Mouse (Mus musculus): ENCODE measurements around the gene Prss28. TPM values are rescaled to one million over a fixed set of nuclear protein-coding genes. Genes with fewer than 3 reads are reported as not detected.

Gene Prss28
- total RNA-seq (2021), result not detected
- long read RNA-seq, result 0 reads

DNA sequence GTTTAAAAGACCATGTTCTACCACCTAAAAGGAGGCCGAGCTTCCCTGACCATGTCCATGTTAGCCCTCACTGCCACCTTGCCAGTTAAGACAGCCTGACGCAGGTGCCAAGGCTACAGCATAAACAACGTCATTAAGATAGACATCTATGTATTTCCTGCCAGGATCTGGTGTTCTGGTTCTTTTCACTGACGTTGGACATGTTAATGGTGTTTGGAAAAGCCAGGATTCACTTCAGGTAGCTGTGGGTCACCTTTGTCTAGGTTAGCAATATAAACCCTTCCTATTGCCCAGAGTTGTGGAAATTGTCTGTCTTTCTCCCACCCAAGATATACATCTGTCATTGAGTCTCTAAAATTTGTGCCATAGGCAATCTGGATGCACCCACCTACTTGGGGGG is at the start of gene Prss28:
Gene Prss28, plus strand, starts transcription at position 301 of the 400 bp plus-strand sequence.
- DNase-seq (ENCODE audit: low spot score in 2 of 2), result no peak

DNA sequence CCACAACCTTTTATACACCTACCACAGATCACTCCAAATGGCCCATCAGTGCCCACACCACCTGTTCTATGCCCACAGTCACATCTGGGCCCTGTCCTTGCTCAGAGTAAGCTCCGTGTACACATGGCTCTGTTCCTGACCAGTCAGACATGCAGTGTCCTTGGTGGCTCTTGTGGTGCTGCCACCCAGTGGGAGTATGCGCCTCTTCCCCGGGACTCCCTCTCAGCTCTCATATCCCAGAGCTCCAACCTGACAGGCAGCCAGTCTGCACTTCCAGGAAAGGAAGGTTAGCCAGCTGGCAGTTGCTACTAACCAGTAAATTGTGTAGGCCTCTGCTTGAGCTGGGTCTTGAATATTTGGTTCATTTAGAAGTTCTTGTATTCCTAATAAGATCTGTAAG is 44.0 kb upstream of the Prss28 start:
- peak; percentile 37 to 57 for DNase-seq (ENCODE audit: low spot score in 2 of 2)

DNA sequence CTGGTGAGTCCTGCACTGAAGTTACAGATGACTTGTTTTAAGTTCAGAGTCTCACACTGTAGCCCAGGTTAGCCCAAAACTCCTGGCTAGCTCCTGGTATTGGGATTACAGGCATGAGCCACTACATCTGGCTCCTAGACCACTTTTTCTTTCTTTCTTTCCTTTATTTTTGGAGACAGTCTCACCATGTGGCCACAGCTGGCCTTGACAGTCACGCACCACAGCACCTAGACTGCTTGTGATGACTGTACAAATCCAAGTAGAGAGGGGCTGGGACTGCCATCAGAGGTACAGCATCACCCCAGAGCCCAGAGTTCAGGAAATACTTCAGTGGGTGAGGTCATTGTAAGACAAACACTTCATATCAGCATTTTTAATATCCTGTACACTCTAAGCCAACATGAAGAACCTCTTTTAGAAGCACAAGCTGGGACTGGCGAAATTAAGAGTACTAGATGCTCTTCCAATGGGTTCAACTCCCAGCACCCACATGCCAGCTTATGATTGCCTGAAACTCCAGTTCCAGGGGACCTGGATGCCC is 37.6 kb upstream of the Prss28 start:
- DNase-seq (ENCODE audit: low spot score in 2 of 2), result no peak

DNA sequence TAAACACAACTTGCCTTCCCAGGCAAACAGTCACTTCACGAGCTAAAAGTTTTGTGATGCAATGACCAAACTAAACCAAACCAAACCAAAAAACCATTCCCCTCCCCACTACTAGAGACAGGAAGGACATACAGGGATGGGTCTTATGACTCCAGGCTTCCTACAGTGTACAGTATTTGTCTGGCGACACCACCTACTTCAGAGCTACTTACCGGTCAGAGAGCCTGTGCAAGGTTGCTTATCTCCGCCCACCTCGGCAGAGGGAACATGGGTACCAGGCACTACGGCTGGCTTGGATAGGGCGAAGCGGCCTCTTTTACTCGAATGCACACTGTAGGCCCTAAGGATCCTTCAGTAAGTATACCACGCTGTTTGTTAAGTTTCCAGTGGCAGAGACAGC is 36.1 kb upstream of the Prss28 start:
- no peak for DNase-seq (ENCODE audit: low spot score in 2 of 2)

DNA sequence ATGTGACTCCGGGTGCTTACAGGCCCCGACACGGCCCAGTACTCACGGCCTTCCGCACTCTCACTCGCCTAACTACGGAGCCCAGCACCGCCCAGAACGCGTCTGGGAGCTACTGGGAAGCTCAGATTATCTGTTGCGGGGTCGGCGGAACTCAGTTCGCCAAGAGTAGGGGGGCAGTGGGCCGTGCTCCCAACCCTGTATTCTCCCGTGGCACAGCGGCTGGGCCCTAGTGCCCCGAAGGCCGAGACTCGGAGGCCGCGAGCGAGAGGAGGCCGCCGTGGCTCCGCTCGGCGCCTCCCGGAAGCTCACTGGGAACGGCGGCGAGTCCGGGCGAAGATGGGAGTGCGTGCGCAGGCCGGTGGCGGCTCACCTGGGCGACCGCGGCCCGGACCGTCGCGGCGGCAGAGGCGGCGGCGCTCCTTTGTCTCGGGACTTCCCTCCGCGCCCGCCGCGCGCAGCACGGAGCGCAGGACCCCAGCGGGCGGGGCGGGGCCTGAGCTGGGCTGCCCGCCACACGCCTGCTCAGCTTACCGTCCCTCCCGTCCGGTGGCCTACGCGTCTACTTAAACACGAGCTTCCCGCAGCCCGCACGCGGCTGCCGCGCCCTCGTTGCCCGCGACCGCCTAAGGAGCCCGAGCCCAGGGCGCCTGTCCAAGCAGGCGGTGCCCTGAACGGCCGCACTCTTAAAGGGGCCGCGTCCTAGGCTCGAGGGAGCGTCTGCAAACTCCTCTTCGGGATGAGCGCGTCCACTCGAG is 35.3 kb upstream of the Prss28 start:
- DNase-seq (ENCODE audit: low spot score in 2 of 2), result peak; percentile 89 to 95

DNA sequence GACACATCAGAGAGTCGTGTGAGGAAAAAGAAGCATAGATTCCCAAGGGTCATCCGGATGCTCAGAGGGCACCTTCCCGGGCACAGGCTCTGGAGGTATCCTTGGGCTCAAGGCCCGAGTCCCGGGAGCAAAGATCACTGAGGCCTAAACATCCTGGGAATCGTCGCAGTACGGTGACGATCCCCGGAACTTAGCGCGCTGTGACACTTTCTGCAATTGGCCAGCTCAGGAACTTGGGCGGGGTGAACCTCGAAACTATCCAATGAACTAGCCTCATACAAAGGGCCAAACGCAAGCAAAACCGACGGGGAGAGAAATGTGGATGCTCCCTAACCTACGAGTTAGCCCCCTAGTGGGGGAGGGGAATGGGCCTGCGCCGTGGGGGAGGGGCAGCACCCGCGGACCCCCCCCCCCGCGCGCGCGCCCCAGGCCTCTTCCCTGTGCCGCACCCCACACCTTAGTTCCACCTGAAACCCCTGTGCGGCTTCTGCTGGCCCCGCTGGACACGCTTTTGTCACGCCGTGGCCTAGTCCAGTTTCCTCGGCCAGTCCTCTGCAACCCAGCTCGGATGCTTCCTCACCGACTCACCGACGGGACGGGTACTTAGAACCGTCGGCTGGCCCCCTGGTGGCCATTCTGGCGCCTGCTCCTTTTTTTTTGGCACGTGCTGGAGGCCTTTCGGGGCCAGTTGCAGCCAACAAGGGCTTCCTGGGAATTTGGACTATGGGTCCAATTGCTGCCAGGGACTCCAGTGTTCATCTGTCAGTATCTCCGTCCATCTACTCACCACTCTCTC is 34.5 kb upstream of the Prss28 start:
- peak; percentile 93 to 98 for DNase-seq (ENCODE audit: low spot score in 2 of 2)

DNA sequence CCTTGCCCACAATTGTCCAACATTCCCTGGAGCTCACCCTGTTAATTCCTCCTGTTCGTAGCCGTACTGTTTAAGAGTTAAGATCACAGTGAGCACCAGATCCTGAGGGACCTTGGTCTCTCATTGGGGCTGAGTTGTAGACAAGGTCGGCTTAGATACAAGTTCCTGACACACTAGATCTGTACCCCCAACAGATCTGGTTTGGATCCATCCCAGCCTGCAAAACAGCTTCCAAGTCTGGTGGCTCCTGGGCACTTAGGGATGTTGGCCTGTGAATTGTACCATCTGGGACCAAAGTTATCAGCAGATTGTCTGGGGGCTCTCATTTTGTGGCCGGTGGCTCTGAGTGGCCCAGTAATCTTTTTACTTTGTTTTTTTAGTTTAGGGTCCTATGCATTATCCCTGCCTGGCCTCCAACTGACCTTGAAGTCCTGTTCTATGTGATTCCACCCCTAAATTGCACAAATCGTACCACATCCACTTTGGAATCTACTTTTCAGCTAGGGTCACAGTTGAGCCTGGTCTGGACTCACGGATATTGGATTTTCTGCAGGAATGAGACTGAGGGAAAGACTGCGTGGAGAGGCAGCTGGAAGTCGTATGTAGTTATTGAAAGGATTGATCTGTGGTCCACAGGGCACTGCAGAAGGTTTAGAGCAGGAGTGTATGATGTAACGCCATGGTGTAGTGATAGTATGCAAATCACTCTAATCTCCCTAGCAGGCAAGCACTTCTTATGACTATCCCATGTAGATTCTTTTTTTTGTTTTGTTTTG is 33.7 kb upstream of the Prss28 start, which contains the start of gene Ube2i:
Gene Ube2i, minus strand, starts transcription at position 52 of the 776 bp plus-strand sequence.
- DNase-seq (ENCODE audit: low spot score in 2 of 2), result no peak

DNA sequence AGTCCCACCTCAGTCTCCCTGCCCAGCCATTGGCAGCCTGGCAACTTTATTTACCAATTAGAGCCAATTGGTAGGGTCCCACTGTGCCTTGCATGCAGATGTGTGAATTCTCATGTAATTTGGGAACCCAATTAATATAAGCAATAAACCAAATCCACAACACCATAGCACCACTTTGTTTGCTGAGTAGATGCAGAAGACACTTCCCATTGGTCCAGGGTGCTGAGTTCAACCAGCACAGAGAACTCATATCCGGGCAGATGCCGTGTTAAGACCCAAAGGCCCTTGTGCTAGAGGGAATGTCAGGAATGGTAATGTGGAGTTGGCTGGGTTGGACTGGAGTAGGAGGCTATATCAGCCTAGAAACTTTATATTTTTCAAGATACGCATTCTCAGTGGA is 32.6 kb upstream of the Prss28 start:
- no peak for DNase-seq (ENCODE audit: low spot score in 2 of 2)

DNA sequence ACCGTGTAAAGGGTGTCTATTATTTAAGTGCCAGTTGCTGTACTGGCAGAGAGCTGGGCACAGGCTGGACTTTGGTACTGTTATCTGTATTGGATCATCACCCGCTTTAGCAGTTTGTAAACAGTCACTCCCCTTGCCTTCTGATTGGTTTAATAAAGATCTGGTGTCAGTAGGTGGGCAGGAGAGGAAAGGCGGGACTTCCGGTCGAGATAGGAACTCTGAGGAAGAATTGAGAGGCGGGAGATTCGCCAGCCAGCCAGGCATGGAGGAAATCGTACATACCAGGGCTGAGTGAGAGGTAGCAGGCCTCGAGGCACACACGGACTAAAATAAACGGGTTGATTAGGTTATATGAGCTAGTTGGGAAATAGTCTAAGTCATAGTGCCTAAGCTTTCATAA is 26.3 kb upstream of the Prss28 start:
- DNase-seq (ENCODE audit: low spot score in 2 of 2), result peak in 1 of 2 experiments; percentile 16

DNA sequence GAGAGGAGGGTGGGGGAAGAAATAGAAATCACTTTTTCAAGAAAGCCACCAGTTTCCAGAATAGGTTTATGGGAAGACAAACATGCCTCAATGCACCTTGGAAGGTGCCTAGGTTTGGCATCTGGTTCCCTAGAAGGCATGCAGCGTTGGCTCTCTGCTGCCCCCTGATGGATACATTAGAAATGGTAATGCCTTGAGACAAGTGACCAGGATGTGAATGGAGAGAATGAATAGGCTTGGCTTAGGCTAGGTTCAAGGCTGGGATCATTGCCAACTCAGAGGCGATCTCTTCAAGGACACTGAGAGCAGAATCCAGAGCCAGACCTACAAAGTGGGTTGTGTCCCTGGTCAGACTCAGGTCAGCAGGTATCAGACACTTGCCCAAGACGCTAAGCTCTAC is 23.4 kb upstream of the Prss28 start:
- peak in 1 of 2 experiments; percentile 54 for DNase-seq (ENCODE audit: low spot score in 2 of 2)

DNA sequence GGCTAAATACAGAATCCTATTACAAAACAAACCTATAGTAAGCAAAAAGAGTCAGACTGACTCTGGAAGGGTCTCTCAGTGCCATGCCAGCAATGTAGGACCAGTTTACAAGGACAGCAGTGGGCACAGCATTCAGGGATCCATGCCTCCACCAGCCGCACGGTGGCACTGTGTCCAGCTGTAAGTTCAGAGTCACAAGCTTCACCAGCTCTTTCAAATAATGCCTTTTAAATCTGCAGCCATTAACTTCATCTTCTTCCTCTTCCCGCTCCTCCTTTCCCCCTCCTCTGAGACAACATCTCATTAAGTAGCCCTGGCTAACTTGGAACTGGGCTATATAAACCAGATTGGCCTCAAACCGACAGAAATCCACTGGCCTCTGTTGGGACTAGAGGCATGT is 19.6 kb upstream of the Prss28 start:
- DNase-seq (ENCODE audit: low spot score in 2 of 2), result peak in 1 of 2 experiments; percentile 60

DNA sequence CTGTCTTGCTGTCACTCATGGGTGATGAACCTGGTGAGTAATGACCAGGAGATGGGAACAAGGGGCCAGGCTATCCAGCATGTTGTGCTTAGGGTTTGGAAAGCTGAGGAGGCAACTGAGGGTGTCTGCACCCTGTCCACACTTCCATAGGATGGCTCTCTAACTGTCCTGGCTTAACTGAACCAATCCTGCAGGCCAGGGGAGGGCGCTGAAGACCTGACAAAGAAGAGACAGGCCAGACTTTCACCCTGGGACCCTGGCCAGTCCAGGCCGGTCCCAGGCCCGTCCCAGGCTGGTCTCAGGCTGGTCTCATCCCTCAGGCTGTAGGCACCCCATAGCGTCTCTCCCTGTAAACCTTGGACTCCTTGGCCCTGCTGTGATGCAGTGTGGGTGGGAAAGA is 18.0 kb upstream of the Prss28 start:
- no peak for DNase-seq (ENCODE audit: low spot score in 2 of 2)

DNA sequence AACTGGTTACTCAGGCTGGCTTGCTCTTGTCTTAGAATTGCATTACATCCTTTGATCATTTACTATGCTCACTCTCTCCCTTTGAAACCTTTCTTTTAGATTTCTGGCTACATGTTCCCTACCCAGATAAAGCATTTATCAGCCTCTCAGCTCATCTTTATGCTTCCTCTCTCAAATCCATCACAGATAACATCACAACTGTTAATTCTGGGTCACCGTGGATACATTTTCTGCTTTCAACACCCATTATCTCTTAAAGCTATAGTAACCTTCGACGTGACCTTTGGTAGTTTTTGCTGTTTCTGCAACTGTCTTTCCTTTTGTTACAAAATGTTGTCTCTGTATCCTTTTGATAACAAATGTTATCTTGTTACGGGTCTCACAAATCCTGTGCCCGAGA is 15.0 kb upstream of the Prss28 start:
- DNase-seq (ENCODE audit: low spot score in 2 of 2), result no peak

DNA sequence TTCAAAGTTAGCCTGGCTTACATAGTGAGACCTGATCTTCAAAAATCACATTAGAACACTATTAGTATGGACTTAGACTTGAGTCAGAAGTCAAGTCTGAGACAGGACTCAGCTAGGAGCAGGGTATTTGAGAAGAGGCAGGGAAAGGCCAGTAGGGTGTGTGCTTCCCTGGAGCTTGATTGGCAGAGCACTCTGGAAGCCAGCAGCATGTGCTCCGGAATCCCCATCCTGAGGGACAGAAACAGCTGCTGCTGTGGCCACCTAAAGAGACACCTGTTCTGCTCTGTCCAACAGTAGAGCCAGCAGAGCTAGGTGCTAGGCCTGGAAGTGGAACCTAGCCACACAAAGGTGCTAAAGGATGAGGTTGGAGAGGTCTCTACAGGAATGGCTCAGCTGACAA is 14.3 kb upstream of the Prss28 start:
- no peak for DNase-seq (ENCODE audit: low spot score in 2 of 2)

DNA sequence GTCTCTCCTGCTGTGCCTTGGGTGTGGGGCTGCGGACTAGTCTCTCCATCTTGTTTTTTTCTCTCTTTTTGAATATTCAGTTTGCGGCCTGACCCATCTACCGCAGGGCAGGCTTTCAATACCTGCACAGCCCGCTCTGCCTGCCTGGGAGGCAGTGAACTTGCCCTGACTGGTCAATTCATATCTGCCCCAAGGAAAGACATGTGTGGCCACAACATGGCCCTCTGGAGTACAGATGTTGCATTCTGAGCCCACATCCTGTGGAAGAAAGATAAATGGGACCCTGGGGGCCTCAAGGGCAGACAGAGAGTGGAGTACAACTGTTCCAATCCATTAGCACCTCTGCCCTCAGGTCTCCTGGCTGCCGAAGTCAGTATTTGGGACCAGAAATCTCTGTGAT is 10.4 kb upstream of the Prss28 start, which contains the start of gene Prss34:
Gene Prss34, plus strand, starts transcription at position 301 of the 400 bp plus-strand sequence.
- DNase-seq (ENCODE audit: low spot score in 2 of 2), result no peak

DNA sequence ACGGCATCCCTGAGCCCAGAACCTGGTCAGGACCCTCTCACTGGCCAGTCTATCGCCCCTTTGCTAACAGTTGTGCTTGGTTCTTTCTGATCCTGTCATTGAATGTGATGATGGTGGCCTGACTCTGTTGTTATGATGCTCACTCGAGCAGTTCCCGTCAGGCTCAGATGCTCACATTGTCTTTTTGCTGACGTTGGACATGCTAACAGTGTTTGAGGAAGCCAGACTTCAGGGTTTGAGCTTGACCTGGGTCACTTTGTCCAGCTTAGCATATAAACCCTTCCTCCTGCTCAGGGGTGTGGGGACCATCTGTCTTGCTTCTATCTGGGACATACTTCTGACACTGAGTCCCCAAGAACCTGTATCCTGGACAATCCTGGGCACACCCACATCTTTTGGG is 9.9 kb downstream of the Prss28 start, which contains the start of gene Prss29:
Gene Prss29, plus strand, starts transcription at position 301 of the 400 bp plus-strand sequence.
- DNase-seq (ENCODE audit: low spot score in 2 of 2), result no peak

DNA sequence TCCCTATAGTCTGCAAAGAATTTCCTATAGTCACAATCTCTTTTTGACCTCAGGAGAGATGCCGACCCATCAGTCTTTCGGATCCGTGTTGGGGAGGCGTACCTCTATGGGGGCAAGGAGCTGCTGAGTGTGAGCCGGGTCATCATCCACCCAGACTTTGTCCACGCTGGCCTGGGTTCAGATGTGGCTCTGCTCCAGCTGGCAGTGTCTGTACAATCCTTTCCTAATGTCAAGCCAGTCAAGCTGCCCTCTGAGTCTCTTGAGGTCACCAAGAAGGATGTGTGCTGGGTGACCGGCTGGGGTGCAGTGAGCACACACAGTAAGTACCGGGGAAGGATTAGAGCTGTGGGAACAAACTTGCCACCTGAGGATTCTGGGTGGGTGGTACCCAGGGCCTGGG is 12.4 kb downstream of the Prss28 start:
- no peak for DNase-seq (ENCODE audit: low spot score in 2 of 2)

DNA sequence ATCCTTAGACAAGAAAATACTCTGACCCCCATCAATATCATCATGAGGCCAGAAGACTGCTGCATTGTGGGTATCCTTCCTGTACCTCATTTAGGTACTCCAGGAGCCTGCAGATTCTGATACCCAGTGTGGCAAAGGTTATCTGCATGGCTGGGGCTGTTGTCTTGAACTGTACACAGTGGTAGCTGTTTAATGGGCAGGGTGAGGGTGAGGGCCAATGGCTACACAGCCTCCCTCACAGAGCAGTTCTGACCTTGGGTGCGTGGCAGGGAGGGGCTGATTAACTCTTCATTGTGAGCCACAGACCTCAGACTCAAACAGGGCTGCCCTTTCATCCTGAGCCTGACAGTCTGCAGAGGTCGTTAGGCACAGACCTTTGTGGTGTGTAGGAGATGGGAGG is 14.5 kb downstream of the Prss28 start:
- no peak for DNase-seq (ENCODE audit: low spot score in 2 of 2)

DNA sequence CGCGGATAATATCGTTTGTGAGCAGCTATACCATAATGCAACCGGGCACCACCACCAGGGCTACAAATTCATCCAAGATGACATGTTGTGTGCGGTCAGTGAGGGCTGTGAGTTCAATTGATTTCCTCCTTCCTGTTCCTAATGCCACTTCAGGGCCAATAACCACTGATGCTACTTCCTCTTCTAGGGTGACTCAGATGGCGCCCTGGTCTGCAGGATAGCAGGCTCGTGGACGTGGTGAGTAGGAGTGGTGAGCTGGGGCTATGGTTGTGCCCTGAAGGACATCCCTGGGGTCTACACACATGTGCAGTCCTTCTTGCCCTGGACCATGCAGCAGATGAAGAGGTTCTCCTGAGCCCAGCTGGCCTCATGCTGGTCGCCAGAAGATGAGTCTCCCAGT is 23.9 kb downstream of the Prss28 start:
- DNase-seq (ENCODE audit: low spot score in 2 of 2), result no peak

DNA sequence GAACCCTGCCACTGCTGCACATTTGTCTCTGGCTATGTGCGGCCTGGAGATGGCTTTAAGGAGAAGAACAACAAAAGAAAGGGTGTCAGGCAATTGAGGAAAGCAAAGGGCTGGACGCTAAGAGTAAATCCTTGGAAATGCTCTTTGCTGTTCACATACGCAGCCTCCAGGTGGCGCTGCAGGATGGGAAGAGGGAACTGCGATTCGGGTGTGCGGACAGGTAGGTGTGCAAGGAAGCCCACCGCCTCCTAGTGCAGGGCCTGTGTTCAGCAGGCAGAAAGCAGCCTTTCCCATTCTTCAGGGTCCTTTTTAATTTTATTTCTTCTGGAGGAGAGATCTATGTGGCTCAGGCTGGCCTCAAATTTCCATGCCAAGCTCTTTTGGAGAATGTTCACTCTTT is 25.5 kb downstream of the Prss28 start:
- DNase-seq (ENCODE audit: low spot score in 2 of 2), result peak; percentile 45 to 68

DNA sequence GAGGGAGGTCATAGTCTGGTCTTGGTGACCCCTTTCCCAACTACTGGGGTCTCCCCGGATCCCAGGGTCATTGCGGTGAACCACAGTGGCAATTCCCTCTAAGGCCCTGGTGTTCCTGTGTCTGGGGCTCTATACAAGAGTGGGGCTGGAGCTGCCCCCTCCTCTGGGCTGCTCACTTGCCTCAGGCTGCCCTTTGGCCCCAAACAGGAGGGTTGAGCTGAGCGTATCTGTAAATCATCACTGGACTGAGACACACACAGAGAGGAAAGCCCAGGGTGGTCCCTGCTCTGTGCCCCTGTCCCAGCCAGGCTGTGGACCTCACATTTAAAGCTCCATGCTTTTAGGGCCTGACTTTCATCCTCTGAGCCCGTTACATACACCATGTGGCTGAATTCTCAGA is 29.8 kb downstream of the Prss28 start:
- DNase-seq (ENCODE audit: low spot score in 2 of 2), result no peak

All from layer of hippocampus, adult 18-20 months (tissue).